Mouse (Mus musculus) midbrain, embryonic 12.5 days (tissue): Measurements from ENCODE around the gene Wdr82. TPM values are rescaled to one million over a fixed set of nuclear protein-coding genes. Genes with fewer than 3 reads are reported as not detected.

ENCODE experiments used
- ATAC-seq: fragments of 200-750 bp; cut with Nextera tagmentation; 2 replicates; pipeline ENCODE4 v1.8.0; 2017; ENCODE audit warnings: low read depth, moderate TSS enrichment, moderate library complexity; ENCODE audit not compliant: low FRiP score
- H3K27ac ChIP-seq: fragments of 300-500 bp; sonication (generic); replicated peaks from 2 replicates; pipeline ENCODE4 v1.5.1; 2016; ENCODE audit warnings: mild to moderate bottlenecking
- H3K27me3 ChIP-seq: fragments of 300-500 bp; sonication (generic); 2 replicates; pipeline ENCODE4 v1.6.1; 2016; ENCODE audit warnings: mild to moderate bottlenecking
- H3K36me3 ChIP-seq: fragments of 300-500 bp; sonication (generic); 2 replicates; pipeline ENCODE4 v1.6.1; 2016
- H3K4me1 ChIP-seq: fragments of 300-500 bp; sonication (generic); 2 replicates; pipeline ENCODE4 v1.6.1; 2016
- H3K4me2 ChIP-seq: fragments of 300-500 bp; sonication (generic); replicated peaks from 2 replicates; pipeline ENCODE4 v1.6.1; 2016; ENCODE audit warnings: mild to moderate bottlenecking, moderate library complexity
- H3K4me3 ChIP-seq: fragments of 300-500 bp; sonication (generic); 2 replicates; pipeline ENCODE4 v1.5.1; 2016; ENCODE audit warnings: mild to moderate bottlenecking
- H3K9ac ChIP-seq: fragments of 300-500 bp; sonication (generic); replicated peaks from 2 replicates; pipeline ENCODE4 v1.6.1; 2016; ENCODE audit warnings: mild to moderate bottlenecking, moderate library complexity
- H3K9me3 ChIP-seq: fragments of 300-500 bp; sonication (generic); 2 replicates; pipeline ENCODE4 v1.6.1; 2016; ENCODE audit warnings: mild to moderate bottlenecking
- WGBS: fragments of 180-500 bp; shearing (Covaris S2); methylation state at CpG from one replicate; pipeline ENCODE4 v1.1.7; 2016; 5-methylcytosine and 5-hydroxymethylcytosine counted together
- polyA plus RNA-seq: library from polyadenylated mRNA; unstranded; fragments of >200 nt; fragmentation: Nextera tagmentation; extraction: Ambion mirVana; gene quantifications from 2 replicates; pipeline ENCODE4 v1.2.1, GENCODE M21; 2016

The Wdr82 gene
- polyA plus RNA-seq, 1 experiment from 2014 or later: 35.6 TPM

- H3K9ac ChIP-seq: no peak overlapping the region
- WGBS: 87% methylated on average over 7 of the region's 7 CpGs
- no peak overlapping the region for H3K4me3 ChIP-seq
- H3K9me3 ChIP-seq: no peaks in the 10 kb centered on the region
- H3K27me3 ChIP-seq: no peaks in the 10 kb centered on the region
- no peak for ATAC-seq
- no peak overlapping the region for H3K4me2 ChIP-seq
- H3K27ac ChIP-seq: no peak overlapping the region
- peaks cover 33% of the 10 kb centered on the region for H3K36me3 ChIP-seq
- H3K4me1 ChIP-seq: peaks cover 6% of the 10 kb centered on the region; the same call in 1 of the 2 replicates
Observed at GRCm38 (mm10) chr9:106216971-106217370, 46.2 kb downstream of the Wdr82 start.

DNA sequence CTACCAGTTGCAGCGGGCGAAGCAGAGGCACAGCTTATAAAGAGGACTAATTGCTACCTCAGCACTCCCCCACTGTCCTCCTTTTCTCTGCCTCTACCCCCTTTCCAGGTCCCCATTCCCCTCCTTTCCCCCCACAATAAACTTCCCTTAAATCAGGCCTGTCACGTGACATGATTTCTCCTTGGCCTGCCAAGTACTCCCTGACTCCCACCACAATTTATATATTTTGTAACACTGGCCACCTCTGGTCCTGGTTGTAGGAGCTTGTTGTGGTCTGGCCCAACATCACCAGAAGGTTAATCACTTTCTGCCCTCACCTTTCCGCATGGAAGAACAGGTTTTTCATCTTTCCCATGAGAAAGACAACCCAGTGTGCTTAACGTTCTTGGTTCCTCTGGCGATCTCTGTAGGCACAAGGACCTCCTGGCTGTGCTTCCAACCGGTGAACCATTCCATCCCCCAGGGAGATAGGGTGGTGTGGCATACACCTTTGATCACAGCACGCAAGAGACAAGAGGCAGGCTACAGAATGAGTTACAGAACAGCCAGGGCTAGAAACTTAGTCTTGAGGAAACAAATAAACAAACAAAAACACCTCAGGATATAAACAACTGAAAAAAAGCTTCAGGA is 50.3 kb downstream of the Wdr82 start:
- peaks cover 5% of the 10 kb centered on the region; the same call in 1 of the 2 replicates for H3K4me1 ChIP-seq
- no peaks in the 10 kb centered on the region for H3K36me3 ChIP-seq
- no peak overlapping the region for H3K4me3 ChIP-seq
- H3K9me3 ChIP-seq: no peaks in the 10 kb centered on the region
- H3K9ac ChIP-seq: no peak overlapping the region
- no peak overlapping the region for H3K27ac ChIP-seq
- 76% methylated on average over 8 of the region's 8 CpGs for WGBS
- no peak for ATAC-seq
- no peak overlapping the region for H3K4me2 ChIP-seq
- peaks cover 14% of the 10 kb centered on the region for H3K27me3 ChIP-seq

DNA sequence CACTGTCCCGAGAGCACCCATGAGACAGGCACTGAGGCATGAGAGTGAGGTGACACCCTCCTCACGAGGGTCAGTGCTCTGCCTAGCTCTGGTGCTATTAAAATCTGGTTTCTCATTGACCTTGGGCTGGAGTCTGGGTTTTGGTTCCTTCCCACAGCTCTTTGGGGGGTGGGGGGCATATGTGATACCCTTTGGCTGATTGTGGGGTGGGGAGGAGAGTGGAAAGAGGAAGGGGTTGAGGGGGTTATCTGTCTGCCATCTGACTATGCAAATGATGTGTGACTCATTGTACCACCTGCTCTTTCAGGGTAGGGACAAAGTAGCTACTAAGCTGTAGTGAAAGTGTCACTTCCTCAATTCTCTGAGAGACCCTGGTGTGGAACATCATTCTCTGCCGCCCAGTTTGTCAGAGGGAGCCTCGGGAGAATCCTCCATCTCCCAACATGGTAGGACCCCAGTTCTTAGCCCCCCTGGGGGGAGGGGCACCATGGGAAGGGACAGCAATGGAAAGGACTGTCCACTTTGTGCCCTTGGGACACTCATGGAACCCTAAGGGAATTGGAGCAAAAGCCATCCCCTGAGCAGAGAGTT is 51.6 kb downstream of the Wdr82 start, which contains the start of gene Tlr9:
TSS of gene Tlr9 (plus strand) at position 338 of the 591 bp plus-strand sequence.
- no peak within 1 kb of the TSS for H3K27ac ChIP-seq
- H3K4me1 ChIP-seq: peaks cover 11% of the 10 kb centered on the region
- H3K9me3 ChIP-seq: no peaks in the 10 kb centered on the region
- H3K4me2 ChIP-seq: no peak within 1 kb of the TSS
- ATAC-seq: no peak
- WGBS: 77% methylated on average over 4 of the region's 4 CpGs
- no peak within 1 kb of the TSS for H3K9ac ChIP-seq
- peaks cover 22% of the 10 kb centered on the region for H3K27me3 ChIP-seq
- H3K4me3 ChIP-seq: no peak within 1 kb of the TSS
- no peaks in the 10 kb centered on the region for H3K36me3 ChIP-seq

- H3K27ac ChIP-seq: no peak overlapping the region
- H3K9ac ChIP-seq: no peak overlapping the region
- no peaks in the 10 kb centered on the region for H3K36me3 ChIP-seq
- 86% methylated on average over 4 of the region's 4 CpGs for WGBS
- no peak for ATAC-seq
- H3K4me2 ChIP-seq: no peak overlapping the region
- no peaks in the 10 kb centered on the region for H3K9me3 ChIP-seq
- peaks cover 11% of the 10 kb centered on the region for H3K4me1 ChIP-seq
- H3K4me3 ChIP-seq: no peak overlapping the region
- peaks cover 22% of the 10 kb centered on the region for H3K27me3 ChIP-seq
Observed at GRCm38 (mm10) chr9:106222994-106223393, 52.3 kb downstream of the Wdr82 start.

- peak overlapping the region; percentile 72 for H3K4me2 ChIP-seq
- no peaks in the 10 kb centered on the region for H3K9me3 ChIP-seq
- ATAC-seq: 0 out of 2 replicates have a peak, but pooled peaks have one; percentile 19
- peak overlapping the region; percentile 50 for H3K9ac ChIP-seq
- H3K27me3 ChIP-seq: peaks cover 22% of the 10 kb centered on the region
- WGBS: 62% methylated on average over 24 of the region's 24 CpGs
- H3K4me1 ChIP-seq: peaks cover 11% of the 10 kb centered on the region
- peak overlapping the region; percentile 41 for H3K4me3 ChIP-seq
- no peaks in the 10 kb centered on the region for H3K36me3 ChIP-seq
- no peak overlapping the region; the same call in 1 of the 2 replicates for H3K27ac ChIP-seq
Observed at GRCm38 (mm10) chr9:106225469-106226150, 54.9 kb downstream of the Wdr82 start.

DNA sequence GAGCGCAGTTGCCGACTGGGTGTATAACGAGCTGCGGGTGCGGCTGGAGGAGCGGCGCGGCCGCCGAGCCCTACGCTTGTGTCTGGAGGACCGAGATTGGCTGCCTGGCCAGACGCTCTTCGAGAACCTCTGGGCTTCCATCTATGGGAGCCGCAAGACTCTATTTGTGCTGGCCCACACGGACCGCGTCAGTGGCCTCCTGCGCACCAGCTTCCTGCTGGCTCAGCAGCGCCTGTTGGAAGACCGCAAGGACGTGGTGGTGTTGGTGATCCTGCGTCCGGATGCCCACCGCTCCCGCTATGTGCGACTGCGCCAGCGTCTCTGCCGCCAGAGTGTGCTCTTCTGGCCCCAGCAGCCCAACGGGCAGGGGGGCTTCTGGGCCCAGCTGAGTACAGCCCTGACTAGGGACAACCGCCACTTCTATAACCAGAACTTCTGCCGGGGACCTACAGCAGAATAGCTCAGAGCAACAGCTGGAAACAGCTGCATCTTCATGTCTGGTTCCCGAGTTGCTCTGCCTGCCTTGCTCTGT is 55.5 kb downstream of the Wdr82 start:
- no peaks in the 10 kb centered on the region for H3K36me3 ChIP-seq

DNA sequence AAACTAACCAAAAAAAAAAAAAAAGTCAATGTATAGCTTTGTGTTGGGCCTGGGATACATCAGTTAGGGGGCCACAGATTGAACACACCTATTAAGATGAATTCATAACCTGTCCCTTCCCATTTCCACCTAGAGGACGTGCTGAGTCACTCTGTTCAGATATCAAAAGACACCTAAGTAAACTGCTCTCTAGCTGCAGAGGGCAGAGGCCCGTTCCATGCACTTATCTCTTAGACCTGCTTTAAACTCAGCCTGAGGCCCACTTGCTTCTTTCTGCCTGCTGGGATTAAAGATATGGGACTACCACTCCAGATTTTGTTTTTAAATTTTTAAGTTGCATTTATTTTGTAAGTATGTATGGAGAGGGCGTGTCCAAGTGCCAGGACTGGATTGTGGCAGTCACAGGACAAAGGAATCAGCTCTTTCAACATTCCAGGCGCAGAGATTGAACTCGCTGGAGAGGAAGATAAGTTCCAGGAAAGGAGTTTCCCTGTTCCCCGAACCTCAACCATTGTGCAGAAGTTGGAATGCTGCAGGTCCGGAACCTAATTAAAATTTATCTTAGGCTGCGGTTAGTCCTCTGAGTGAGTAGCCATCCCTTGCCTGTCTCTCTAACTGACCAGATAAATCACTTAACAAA is 57.2 kb downstream of the Wdr82 start:
- Histone ChIP-seq H3K9me3 (no peaks in the 10 kb centered on the region), H3K4me1 (peaks cover 11% of the 10 kb centered on the region), H3K27ac (no peak overlapping the region), H3K27me3 (peaks cover 22% of the 10 kb centered on the region), H3K4me2 (no peak overlapping the region), H3K36me3 (peaks cover 6% of the 10 kb centered on the region), H3K9ac (no peak overlapping the region), H3K4me3 (no peak overlapping the region)
- 70% methylated on average over 8 of the region's 8 CpGs for WGBS
- no peak for ATAC-seq

More for the DNA sequence above, 55.5 kb downstream of the Wdr82 start:
- peak; percentile 78 for ATAC-seq
- Histone ChIP-seq H3K27ac (no peak overlapping the region; the same call in 1 of the 2 replicates), H3K9me3 (no peaks in the 10 kb centered on the region), H3K4me2 (peak overlapping the region; percentile 72), H3K4me1 (peaks cover 11% of the 10 kb centered on the region), H3K4me3 (peak overlapping the region; percentile 41), H3K9ac (peak overlapping the region; percentile 50), H3K27me3 (peaks cover 22% of the 10 kb centered on the region)
- WGBS: 5% methylated on average over 34 of the region's 34 CpGs

DNA sequence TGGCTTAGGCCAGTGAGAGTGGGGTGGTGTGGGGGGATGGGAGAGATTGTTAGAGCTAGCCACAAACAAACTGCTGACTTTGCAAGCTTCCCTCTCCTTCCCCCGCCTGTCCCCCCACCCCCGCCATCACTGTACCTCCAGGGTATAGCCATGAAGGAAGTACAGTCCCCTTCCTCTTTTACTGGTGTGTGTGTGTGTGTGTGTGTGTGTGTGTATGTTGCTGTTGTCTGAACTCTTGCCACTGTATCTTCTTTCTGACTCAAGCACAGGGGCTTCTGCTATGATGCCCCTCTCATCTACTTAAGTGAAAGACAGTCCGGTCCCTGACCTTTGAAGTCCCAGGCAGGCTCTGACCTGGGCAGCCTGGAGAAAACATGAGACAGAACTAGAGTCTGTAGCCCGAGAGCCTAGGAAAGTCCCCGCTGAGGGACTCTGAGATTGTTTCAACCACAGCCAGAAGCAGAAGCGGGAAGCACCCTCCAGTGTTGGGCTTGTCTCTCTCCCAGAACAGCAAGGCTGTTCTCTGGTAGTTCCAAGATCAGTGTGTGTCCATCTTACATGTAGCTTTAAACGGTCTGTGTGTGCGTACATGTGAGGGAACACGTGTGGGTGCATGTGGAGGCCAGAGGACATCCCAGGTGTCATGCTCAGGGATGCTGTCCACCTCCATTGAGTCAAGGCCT is 59.5 kb downstream of the Wdr82 start:
- Histone ChIP-seq H3K4me2 (no peak overlapping the region), H3K4me3 (no peak overlapping the region), H3K27me3 (peaks cover 16% of the 10 kb centered on the region), H3K4me1 (peaks cover 11% of the 10 kb centered on the region), H3K9me3 (no peaks in the 10 kb centered on the region), H3K9ac (no peak overlapping the region), H3K36me3 (peaks cover 28% of the 10 kb centered on the region), H3K27ac (no peak overlapping the region)
- 86% methylated on average over 7 of the region's 9 CpGs for WGBS
- ATAC-seq: no peak

- peaks cover 33% of the 10 kb centered on the region for H3K36me3 ChIP-seq
- H3K9ac ChIP-seq: no peak overlapping the region
- H3K4me3 ChIP-seq: no peak overlapping the region
- H3K27me3 ChIP-seq: peaks cover 10% of the 10 kb centered on the region
- WGBS: 69% methylated on average over 3 of the region's 3 CpGs
- no peak overlapping the region for H3K27ac ChIP-seq
- H3K9me3 ChIP-seq: no peaks in the 10 kb centered on the region
- peaks cover 9% of the 10 kb centered on the region for H3K4me1 ChIP-seq
- no peak for ATAC-seq
- H3K4me2 ChIP-seq: no peak overlapping the region
Observed at GRCm38 (mm10) chr9:106230734-106231106, 60.0 kb downstream of the Wdr82 start.

DNA sequence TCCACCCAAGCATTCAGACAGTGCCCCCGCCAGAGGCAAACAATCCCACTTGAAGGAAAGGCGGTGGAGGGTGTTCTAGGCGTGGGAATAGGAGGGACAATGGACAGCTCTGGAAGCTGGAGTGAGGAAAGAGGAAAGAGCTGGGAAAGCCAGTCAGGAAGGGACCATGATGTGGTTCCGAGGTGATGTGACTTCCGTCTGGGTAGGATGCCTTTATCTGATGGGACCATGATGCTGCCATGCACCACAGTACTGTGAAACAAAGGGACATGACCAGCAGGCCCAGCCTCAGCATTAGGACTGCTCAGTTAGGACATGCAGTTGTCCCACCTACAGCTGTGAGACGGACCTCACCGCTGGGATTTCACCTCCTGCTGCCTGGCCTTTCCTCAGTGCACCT is 60.5 kb downstream of the Wdr82 start:
- 81% methylated on average over 7 of the region's 7 CpGs for WGBS

GRCm38 (mm10) chr9:106231816-106232215 is 61.1 kb downstream of the Wdr82 start:
- Histone ChIP-seq H3K27ac (no peak overlapping the region), H3K4me2 (no peak overlapping the region), H3K27me3 (peaks cover 3% of the 10 kb centered on the region), H3K9ac (no peak overlapping the region), H3K9me3 (no peaks in the 10 kb centered on the region), H3K36me3 (peaks cover 44% of the 10 kb centered on the region), H3K4me3 (no peak overlapping the region), H3K4me1 (no peaks in the 10 kb centered on the region)
- ATAC-seq: no peak
- 75% methylated on average over 4 of the region's 4 CpGs for WGBS

More for the DNA sequence above, 60.5 kb downstream of the Wdr82 start:
- H3K27me3 ChIP-seq: peaks cover 8% of the 10 kb centered on the region
- no peak for ATAC-seq
- H3K9me3 ChIP-seq: no peaks in the 10 kb centered on the region
- H3K9ac ChIP-seq: no peak overlapping the region
- H3K4me2 ChIP-seq: no peak overlapping the region
- H3K36me3 ChIP-seq: peaks cover 38% of the 10 kb centered on the region
- peaks cover 4% of the 10 kb centered on the region for H3K4me1 ChIP-seq
- no peak overlapping the region for H3K27ac ChIP-seq
- no peak overlapping the region for H3K4me3 ChIP-seq
